Mouse (Mus musculus): ENCODE results near the gene 1700030K09Rik.

- TF ChIP-seq CTCF (IDR thresholded peaks at IDR 0.05; ENCODE audit: low read depth) = no peak
- TF ChIP-seq EP300 (IDR thresholded peaks at IDR 0.05; ENCODE audit: low read depth) = no peak
Observed at GRCm38 (mm10) chr8:72409443-72409842, 34.2 kb upstream of the 1700030K09Rik start.
